Mouse (Mus musculus): ENCODE results near the gene Hoxb5.

DNA sequence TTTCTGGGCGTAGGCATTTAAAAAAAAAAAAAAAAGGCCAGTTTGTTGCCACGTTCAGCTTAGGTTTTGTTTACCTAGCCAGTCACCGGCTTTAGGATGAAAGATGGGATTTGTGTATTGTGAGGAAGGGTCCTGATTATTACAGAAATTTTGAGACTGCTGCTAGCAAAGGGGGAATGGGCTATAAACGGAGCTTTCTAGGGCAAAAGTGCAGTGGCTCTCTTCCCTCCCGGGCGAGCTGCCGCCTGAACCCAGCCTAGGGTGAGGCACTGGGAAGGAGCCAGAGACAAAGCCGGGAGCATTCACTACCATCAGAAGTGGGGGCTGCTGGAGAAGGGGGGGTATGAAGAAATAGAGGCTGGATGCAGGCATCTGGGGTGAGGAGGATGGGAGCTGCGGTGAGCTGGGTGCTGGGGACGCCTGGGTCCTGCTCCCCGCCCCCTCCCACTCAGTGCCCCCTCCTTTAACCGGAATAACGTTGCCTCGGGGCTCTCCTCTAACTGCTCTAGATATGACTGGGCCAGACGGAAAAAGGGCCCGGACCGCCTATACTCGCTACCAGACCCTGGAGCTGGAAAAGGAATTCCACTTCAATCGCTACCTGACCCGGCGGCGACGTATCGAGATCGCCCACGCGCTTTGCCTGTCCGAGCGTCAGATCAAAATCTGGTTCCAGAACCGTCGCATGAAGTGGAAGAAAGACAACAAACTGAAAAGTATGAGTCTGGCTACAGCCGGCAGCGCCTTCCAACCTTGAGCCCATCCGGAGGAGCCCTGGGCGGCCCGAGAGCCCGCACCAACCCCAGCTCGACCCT is 1.5 kb downstream of the Hoxb5 start:
- no peak for TF ChIP-seq GATA1 (IDR thresholded peaks at IDR 0.05; ENCODE audit: borderline replicate concordance, low read length)
- TF ChIP-seq CTCF (IDR thresholded peaks at IDR 0.05; ENCODE audit: low read depth, low read length) = no peak
- no peak for TF ChIP-seq GATA2 (IDR thresholded peaks at IDR 0.05; ENCODE audit: borderline replicate concordance, low read depth, low read length)
- no peak for TF ChIP-seq TAL1 (conservative IDR thresholded peaks at IDR 0.05; ENCODE audit: low read depth, low read length)
